Mouse (Mus musculus) thymus, postnatal 4 days (tissue): ENCODE results near the gene Tcl1b4.
"Not testable (repeated sequence)": the region's sequence is repeated elsewhere in the genome, so short reads cannot be mapped to it uniquely, and the experiment has no call there.

ENCODE experiments used
- DNase-seq: peaks from one replicate; pipeline ENCODE4 v3.0.0; 2021

The Tcl1b4 gene

DNA sequence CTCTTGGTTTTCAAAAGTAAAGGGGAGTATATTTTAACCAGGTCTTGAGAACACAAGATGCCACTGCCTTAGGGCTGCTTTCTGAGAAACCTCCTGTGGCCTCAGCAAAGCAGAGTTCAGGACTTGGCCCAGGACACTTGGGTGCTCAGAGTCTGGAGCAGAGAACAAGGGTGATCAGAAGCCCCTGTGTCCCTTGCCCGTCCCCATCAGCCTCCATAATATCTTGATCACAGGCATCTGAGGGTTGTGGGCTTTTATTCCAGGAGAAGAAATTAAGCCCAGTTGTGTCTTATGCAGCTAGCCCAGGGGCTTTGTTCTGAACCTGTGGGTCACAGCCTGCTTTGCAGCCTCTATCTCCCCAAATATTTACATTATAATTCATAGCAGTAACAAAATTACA, at the start of gene Tcl1b4:
Tcl1b4 (plus strand) TSS at position 301 of the 400 bp plus-strand sequence.
- DNase-seq = not testable (repeated sequence)

DNA sequence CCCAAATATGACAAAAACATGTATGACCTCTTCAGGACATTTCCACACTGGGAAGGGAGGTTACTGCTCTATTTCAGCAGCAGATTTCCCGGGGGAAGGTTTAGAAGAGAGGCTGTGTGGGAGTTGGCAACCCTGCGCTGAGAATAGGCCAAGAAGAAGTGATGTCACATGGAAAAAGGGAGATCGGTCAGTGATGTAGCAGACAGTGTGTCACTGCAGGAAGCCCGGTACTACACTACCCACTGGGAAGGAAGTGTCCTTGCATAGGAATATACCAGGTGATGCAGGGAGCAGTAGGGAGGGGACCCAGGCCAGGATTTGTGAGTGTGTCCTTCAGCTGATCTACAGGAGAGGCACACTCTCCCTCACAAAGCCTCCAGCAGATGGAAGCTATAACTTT, 46.5 kb upstream of the Tcl1b4 start:
- DNase-seq = not testable (repeated sequence)

DNA sequence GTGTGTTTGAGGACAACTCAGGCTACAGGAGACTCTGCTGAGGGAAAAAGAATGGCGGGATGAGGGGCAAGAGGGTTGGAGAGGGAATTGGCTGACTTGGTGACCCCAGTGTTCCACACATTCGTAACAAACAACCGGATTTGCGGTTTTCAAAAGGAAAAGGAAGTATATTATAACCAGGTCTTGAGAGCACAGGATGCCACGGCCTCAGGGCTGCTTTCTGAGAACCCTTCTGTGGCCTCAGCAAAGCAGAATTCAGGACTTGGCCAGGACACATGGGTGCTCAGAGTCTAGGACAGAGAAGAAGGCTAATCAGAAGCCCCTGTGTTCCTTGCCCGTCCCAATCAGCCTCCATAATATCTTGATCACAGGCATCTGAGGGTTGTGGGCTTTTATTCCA, 42.9 kb upstream of the Tcl1b4 start:
- DNase-seq = no peak

DNA sequence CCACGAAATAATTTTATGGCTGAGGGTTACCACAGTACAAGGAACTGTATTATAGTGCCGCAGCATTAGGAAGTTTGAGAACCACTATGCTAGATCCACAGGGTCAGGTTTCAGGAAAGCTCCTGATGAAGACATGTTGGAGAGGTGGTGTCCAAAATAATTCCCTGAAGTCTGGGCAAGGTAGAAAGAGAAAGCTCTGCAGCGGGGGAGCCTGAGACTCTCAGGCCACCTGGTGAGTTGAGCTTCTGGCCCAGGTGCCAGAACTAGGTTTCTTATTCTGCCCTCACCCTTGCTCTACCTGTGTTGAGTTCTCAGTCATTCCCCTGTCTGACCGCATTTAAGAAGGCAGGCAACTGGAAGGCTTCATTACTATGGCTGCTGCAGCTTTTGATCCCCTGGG, 42.4 kb upstream of the Tcl1b4 start, which contains the start of gene Tcl1b1:
Tcl1b1 (plus strand) TSS at position 301 of the 400 bp plus-strand sequence.
- no peak for DNase-seq

DNA sequence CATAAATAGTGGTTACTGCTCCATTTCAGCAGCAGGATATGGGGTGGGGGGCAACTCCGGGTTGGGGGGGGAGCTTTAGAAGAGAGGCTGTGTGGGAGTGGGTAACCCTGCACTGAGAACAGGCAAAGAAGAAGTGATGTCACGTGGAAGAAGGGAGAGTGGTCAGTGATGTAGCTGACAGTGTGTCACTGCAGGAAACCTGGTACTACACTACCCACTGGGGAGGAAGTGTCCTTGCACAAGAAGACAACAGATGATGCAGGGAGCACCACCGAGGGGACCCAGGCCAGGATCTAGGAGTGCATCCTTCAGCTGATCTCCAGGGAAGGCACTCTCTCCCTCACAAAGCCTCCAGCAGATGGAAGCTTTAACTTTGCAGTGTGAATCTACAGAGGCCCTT, 35.0 kb upstream of the Tcl1b4 start:
- no peak for DNase-seq

DNA sequence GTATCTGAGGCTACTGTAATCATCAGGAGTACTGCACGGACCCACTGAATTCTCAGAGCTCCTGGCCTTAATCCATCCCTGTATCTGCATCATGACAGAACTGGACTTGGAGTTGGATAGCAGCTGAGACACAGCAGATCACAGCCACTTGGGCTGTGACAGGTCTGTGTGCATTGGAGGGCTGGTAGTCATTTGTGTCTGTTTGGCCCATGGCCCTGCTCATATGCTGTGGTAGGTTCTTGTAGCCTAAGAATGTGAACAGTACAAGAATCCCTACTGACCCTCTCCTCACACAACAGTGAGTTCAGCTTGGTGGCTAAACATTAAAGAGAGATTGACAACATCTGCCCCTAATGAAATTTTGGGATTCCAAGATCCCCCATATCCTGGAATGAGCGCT, 28.4 kb upstream of the Tcl1b4 start:
- DNase-seq = no peak

DNA sequence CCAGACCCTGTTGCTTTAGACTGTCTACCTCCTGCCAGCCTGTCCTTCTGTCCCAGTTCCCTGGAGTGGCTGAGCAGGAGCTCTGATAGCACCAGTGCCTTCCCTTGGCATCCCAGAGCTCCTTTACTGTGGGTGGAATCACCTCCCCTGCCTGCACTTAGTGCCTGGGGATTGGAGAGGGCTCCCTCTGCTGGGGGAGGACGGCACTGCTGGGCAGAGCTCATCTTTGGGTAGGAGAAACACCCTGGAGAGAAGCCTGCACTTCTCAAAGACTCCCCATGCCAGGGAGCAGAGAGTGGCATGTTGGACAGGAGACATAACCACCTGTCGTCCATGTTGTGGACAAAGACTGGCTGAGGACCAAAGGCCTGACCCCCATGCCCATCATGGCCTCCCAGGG, 27.4 kb upstream of the Tcl1b4 start:
- peak; percentile 83 for DNase-seq

DNA sequence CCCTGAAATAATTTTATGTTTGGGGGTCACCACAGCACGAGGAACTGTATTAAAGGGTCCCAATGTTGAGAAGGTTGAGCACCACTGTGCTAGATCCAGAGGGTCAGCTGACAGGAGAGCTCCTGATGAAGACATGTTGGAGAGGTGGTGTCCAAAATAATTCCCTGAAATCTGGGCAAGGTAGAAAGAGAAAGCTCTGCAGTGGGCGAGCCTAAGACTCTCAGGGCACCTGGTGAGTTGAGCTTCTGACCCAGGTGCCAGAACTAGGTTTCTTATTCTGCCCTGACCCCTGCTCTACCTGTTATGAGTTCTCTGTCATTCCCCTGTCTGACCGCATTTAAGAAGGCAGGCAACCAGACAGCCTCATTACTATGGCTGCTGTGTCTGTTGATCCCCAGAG, 25.7 kb upstream of the Tcl1b4 start, which contains the start of gene Tcl1b5:
Tcl1b5 (plus strand) TSS at position 301 of the 400 bp plus-strand sequence.
- DNase-seq = not testable (repeated sequence)

DNA sequence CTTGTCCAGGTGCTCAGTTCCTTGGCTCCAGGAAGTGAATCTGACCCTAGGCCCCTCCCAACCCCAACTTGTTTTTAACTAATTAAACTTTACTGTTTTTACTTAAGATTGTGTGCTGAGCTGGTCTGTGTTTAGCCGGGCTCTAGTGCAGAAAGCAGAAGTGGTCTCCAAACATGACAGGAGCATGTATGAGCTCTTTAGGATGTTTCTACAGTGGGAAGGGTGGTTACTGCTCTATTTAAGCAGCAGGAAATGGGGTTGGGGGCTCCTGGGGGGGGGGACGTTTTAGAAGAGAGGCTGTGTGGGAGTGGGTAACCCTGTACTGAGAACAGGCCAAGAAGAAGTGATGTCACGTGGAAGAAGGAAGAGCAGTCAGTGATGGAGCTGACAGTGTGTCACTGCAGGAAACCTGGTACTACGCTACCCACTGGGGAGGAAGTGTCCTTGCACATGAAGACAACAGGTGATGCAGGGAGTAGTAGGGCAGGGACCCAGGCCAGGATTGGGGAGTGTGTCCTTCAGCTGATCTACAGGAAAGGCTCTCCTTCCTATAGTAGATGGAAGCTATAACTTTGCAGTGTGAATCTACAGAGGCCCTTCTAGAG, 20.6 kb upstream of the Tcl1b4 start:
- not testable (repeated sequence) for DNase-seq

DNA sequence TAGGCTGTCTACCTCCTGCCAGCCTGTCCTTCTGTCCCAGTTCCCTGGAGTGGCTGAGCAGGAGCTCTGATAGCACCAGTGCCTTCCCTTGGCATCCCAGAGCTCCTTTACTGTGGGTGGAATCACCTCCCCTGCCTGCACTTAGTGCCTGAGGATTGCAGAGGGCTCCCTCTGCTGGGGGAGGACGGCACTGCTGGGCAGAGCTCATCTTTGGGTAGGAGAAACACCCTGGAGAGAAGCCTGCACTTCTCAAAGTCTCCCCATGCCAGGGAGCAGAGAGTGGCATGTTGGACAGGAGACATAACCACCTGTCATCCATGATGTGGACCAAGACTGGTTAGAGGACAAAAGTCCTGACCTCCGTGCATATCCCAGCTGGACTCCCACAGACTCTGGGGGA, 12.8 kb upstream of the Tcl1b4 start:
- DNase-seq = peak; percentile 42

DNA sequence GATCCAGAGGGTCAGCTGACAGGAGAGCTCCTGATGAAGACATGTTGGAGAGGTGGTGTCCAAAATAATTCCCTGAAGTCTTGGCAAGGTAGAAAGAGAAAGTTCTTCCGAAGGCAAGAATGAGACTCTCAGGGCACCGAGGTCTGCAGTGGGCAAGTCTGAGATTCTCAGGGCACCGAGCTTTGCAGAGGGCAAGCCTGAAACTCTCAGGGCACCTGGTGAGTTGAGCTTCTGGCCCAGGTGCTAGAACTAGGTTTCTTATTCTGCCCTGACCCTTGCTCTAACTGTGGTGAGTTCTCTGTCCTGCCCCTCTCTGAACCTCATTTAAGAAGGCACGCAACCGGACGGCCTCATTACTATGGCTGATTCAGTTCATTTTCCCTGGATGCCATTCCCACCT, 11.0 kb upstream of the Tcl1b4 start, which contains the start of gene Tcl1b3:
Tcl1b3 (plus strand) TSS at position 301 of the 400 bp plus-strand sequence.
- not testable (repeated sequence) for DNase-seq

DNA sequence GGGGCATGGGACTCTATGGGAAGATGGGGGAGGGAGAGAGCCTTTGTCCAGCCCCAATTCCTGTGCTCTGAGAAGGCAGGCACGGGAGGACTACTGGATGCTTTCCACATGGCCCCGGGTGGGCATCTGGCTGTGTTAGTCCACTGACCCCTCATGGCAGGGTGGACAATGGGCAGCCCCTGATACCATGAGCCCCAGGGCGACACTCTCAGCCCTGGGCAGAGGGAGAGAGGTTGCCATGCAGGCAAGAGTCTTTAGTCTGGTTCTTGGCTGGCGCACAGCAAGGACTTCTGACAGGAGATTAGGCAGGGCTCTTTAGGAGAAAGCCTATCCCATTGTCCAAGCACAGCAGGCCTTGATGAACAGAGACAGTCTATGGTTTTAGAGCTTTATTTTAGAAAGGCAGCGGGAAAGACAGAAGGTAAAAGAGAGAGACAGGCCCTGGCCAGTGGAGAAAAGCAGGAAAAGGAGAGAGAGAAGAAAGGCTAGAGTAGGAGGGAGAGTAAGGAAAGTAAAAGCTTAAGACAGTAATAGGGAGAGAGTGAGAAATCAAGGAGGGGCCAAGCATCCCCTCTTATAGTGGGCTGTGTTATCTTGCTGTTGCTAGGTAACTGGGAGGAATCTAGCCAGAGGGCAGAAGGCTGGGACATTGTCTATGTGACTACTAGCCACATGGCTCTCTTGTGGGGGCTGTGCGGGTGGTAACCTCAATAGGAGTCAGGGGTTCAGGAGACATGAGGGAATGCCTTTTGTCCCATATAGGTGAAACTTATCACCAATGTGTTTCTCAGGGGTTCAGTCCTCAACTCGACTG, 1.9 kb upstream of the Tcl1b4 start:
- DNase-seq = not testable (repeated sequence)

DNA sequence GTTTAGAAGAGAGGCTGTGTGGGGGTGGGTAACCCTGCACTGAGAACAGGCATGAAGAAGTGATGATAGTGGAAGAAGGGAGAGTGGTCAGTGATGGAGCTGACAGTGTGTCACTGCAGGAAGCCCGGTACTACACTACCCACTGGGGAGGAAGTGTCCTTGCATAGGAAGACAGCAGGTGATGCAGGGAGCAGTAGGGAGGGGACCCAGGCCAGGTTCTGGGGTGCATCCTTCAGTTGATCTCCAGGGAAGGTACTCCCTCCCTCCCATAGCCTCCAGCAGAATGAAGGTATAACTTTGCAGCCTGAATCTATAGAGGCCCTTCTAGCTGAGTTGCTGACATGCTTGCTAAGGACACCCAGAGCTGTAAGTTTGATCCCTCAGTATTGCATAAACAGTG, 5.3 kb downstream of the Tcl1b4 start:
- DNase-seq = no peak

DNA sequence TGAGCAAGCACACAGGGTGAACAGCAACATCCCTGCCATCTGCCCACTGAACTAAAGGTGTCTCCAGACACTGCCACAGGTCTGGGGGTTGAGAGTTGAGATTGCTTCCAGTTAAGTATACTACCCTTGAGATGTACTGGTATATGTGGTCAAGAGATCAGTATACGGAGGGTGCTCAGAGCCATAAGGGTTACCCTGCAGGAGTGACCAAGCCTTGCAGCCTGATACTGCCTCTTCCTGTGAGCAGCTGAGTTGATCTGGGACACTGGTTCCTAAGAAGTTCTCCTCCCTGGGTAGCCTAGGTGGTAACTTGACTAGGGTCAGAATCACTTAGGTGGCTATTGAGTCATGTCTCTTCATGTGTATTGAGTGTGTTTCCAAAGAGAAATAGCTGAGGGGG, 6.7 kb downstream of the Tcl1b4 start:
- no peak for DNase-seq

DNA sequence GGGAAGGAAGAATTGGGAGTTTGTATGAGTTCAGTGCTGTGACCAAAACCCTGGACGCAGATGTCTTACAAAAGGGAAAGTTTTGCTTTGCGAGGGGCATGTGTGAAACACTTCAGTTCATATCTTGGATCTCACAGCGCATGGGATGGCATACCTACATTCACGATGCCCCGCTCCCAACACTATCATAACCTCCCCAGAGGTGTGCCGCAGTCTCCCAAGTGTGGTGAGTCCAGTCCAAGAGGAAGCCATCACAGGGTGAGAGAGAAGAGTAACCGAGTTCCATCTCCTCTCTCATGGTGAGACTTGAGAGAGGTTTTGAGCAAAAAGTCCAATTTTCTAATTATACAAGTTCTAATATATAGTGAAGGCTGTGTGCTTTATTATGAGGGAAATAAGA, 7.5 kb downstream of the Tcl1b4 start:
- no peak for DNase-seq

DNA sequence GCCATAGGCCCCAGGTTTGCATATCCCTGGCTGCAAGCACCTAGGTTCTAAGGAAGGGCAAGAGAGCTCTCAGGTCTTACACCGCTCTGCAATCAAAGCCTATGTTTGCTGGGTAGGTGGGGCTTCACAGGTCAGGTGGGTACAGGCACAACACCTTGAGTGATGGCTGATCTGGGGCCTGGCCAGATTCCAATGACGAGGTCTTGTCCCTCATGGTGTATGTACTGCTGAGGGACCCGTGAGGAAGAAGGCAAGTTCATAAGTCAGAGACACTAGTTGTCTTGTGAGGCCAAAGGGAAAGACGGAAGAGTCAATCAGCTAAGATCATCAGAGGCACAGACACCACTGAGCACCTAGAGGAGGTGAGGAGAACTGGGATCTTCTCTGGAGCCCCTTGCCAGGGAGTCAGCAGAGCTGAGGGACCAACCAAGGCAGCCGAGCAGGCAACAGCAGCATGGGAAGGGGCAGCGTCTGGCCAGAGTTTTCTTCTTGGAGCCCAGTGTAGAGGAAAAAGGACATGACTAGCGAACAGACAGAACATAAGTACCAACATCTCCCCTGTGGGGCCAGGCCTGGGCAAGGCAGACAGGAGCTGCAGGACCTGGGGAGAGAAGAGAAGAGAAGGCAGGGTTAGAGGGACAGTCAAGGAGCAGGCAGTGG, 15.5 kb downstream of the Tcl1b4 start:
- no peak for DNase-seq

DNA sequence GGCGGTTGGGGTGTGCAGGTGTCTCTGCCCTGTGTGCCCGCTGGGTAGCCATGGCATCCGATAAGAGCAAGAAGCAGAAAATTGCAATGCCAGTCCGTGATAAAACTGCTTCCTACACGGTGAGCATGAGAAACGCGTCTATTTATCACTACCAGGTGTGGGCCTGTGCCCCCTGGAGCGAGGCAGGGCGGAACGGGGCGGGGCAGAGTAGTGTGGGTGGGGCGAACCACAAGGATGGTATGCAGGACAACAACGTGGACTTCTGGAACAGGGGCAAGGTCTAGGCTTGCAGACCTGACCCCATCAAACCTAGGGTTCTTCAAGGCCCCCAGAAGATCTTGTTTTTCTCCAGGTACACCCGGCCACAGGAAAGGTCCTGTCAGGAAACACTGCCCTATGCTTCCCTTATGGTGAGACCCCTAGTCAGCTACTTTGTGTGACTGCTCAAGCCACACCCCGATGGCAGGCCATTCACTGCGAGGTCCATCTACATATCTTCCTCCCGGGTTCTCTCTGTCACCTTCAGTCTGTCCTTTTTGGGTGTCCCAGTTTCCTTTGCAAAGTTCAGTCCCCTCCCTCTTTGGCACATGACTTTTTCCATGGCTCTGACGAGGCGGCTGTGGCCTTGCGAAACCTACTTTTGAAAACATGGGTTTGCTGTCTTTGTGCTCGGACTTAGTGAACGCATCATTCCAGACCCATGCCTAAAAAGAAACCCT, 21.0 kb downstream of the Tcl1b4 start, which contains the start of gene Tcl1:
Tcl1 (minus strand) TSS at position 193 of the 719 bp plus-strand sequence.
- DNase-seq = no peak

DNA sequence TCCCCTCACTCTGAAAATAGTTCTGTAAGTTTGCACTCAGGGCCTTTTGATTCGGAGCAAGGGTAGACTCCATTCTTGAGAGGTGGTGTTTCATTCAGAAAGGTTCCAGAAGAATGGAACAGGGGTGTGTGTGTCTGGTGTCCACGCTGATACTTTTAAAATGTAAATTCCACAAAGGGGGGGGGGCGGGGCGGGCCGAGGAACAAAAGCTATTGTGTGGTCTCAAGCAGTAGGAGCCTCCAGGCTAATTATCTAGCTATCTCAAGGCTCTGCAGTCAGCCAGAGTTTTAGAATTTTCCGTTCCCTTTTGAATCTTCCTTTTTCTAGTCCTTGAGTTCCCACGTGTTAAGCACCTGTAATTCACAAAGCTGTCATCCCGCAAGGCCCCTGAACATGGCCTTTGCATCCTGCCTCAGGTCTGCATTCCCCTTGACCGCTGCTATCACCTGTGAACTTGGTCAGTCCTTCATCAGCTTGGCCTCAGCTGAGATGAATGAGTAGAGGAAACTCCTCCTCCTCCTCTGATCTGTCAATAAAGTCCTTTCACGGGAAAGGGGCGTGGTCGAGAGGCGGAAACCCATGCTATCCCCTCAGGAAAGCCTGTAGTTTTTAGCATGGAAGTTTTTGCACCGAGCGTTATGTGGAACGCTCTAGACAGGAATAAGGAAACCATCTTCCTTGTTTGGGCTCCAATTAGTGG, 23.0 kb downstream of the Tcl1b4 start:
- no peak for DNase-seq

DNA sequence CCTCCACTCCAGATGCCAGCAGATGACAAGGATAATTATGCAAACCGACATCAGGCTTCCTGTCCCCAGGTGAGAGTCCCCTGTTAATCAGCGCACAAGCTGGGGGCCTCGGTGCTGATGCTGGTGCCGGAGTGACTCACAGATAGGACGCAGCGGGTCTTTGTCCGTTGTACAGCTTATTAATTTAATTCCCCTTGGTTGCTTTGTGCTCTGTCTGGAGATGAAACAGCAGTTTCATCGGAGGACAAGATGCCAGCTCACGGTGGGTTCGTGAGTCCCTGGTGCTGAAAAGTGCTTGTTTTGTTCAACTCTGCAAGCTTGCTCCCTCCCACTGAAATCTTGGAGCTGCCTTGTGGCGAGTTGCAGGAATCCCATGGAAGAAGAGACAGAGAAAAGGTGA, 32.6 kb downstream of the Tcl1b4 start:
- DNase-seq = no peak

DNA sequence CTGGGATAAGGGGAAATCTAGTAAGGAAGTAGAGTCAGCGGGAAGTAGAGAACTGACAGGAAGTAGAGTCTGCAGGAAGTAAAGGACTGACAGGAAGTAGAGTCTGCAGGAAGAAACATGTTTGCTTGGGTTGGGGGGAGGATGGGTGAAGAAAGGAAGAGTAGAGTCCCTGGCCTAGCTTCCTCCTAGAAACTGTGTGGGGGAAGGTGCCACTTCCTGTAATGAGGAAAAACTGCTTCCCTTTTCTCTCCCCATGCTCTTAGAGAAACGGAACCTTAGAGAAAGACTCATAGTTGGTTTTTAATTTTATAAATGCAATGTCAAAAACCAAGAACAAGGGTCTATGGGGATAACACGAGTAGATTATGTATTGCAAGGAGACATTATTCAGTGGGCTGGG, 33.3 kb downstream of the Tcl1b4 start:
- no peak for DNase-seq

DNA sequence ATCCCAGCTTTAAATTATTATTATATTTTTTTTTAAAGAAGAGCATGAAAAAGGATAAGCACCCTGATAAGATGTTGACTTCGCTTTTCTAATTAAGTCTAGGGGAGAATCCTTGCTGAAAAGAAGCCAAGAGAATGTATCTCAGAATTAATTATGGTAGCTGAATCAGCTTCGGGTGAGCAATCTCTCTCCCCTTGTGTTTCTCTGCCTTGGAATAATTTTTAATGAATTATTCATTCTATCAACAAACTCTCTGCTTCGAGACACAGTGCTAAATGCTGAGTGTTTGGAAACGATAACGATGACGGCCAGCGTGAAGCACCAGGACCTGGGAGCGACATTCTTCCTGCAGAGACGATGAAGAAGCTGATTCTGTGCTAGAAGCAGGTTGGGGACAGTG, 37.3 kb downstream of the Tcl1b4 start:
- no peak for DNase-seq

DNA sequence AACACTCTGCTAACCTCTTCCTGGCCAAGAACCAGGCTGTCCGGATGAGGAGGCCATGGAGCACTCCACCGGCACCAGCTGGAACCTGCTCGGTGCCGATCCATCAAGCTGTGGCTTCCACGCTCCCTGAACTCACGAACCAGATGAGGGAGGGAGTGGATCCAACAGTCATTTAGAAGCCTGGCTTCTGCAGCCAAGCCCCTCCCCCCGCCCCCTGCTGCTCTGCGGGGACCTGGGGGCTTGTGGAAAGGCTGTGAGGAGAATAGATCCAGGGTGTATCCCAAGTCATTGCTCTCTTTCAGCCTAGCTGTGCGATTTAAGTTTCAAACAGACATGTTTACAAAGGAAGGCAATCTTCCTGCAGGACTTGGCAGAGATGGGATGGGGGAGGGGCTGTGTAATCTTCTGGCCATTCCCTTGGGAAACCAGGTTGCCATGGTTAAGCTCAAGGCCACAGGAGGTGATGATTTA, 47.0 kb downstream of the Tcl1b4 start:
- no peak for DNase-seq
